In genomic region chr2:106162681-106163080, GRCm38 (mm10) we compare ENCODE assay signal across 14 mouse cellular contexts.
"Had no signal": no experiment of that assay in that cellular context is flagged by ENCODE, and none has a peak within 500 bp of the region (broad histone marks: within the 10 kb centered on the region; RNA-seq: fewer than 3 reads in every experiment).

No protein-coding gene starts in this region.

- H3K36me3 ChIP-seq: liver, embryonic 13.5 days; neural tube, embryonic 12.5 days; neural tube, embryonic 15.5 days had no signal

- H3K9ac ChIP-seq: liver, embryonic 13.5 days; neural tube, embryonic 12.5 days; neural tube, embryonic 15.5 days had no signal

- H3K4me3 ChIP-seq: left cerebral cortex, adult 2 months; liver, embryonic 13.5 days; neural tube, embryonic 12.5 days; neural tube, embryonic 15.5 days had no signal

- H3K4me1 ChIP-seq: liver, embryonic 13.5 days; neural tube, embryonic 15.5 days had no signal

- H3K4me2 ChIP-seq: liver, embryonic 13.5 days; neural tube, embryonic 12.5 days; neural tube, embryonic 15.5 days had no signal

- H3K27ac ChIP-seq: kidney, postnatal 0 days; left cerebral cortex, adult 2 months; liver, embryonic 13.5 days; neural tube, embryonic 12.5 days; neural tube, embryonic 15.5 days had no signal

- H3K9me3 ChIP-seq: liver, embryonic 13.5 days; neural tube, embryonic 12.5 days; neural tube, embryonic 15.5 days had no signal

- H3K27me3 ChIP-seq: liver, embryonic 13.5 days; neural tube, embryonic 12.5 days; neural tube, embryonic 15.5 days had no signal

- DNase-seq: kidney, adult 2 months; kidney, postnatal 25 days; layer of hippocampus, postnatal 36 days; liver, embryonic 13.5 days; lung, adult 2 months; lung, postnatal 14 days; lung, postnatal 4 days; midbrain, embryonic 14.5 days; thymus, adult 18-20 months; thymus, postnatal 36 days had no signal
